Mouse (Mus musculus) heart, embryonic 13.5 days (tissue): ENCODE data around the gene B3gat2. TPM values are rescaled to one million over a fixed set of nuclear protein-coding genes. Genes with fewer than 3 reads are reported as not detected.

Experiments
- ATAC-seq: fragments of 200-750 bp; cut with Nextera tagmentation; 2 replicates; pipeline ENCODE4 v1.8.0; 2017; ENCODE audit warnings: moderate TSS enrichment; ENCODE audit not compliant: insufficient number of reproducible peaks, low FRiP score, low TSS enrichment; ENCODE audit errors: extremely low read depth
- H3K27ac ChIP-seq: fragments of 300-500 bp; sonication (generic); replicated peaks from 2 replicates; pipeline ENCODE4 v1.5.1; 2015; ENCODE audit warnings: moderate library complexity, mild to moderate bottlenecking, inconsistent platforms
- H3K27me3 ChIP-seq: fragments of 300-500 bp; sonication (generic); replicated peaks from 2 replicates; pipeline ENCODE4 v1.6.1; 2015; ENCODE audit warnings: mild to moderate bottlenecking, inconsistent platforms
- H3K36me3 ChIP-seq: fragments of 300-500 bp; sonication (generic); 2 replicates; pipeline ENCODE4 v1.6.1; 2015; ENCODE audit warnings: mild to moderate bottlenecking, inconsistent platforms
- H3K4me1 ChIP-seq: fragments of 300-500 bp; sonication (generic); 2 replicates; pipeline ENCODE4 v1.6.1; 2015; ENCODE audit warnings: inconsistent platforms
- H3K4me2 ChIP-seq: fragments of 300-500 bp; sonication (generic); 2 replicates; pipeline ENCODE4 v1.6.1; 2015; ENCODE audit warnings: inconsistent platforms, mild to moderate bottlenecking, moderate library complexity
- H3K4me3 ChIP-seq: fragments of 300-500 bp; sonication (generic); 2 replicates; pipeline ENCODE4 v1.5.1; 2015; ENCODE audit warnings: moderate library complexity, mild to moderate bottlenecking, inconsistent platforms
- H3K9ac ChIP-seq: fragments of 300-500 bp; sonication (generic); 2 replicates; pipeline ENCODE4 v1.6.1; 2015; ENCODE audit warnings: inconsistent platforms, mild to moderate bottlenecking, moderate library complexity
- H3K9me3 ChIP-seq: fragments of 300-500 bp; sonication (generic); 2 replicates; pipeline ENCODE4 v1.6.1; 2016; ENCODE audit warnings: inconsistent platforms
- WGBS: fragments of 180-500 bp; shearing (Covaris S2); methylation state at CpG from one replicate; pipeline ENCODE4 v1.1.7; 2015; ENCODE audit warnings: mixed read lengths; 5-methylcytosine and 5-hydroxymethylcytosine counted together
- polyA plus RNA-seq: library from polyadenylated mRNA; unstranded; fragments of >200 nt; fragmentation: Nextera tagmentation; extraction: Ambion mirVana; gene quantifications from 2 replicates; pipeline ENCODE4 v1.2.1, GENCODE M21; 2015

The B3gat2 gene
- polyA plus RNA-seq, 1 experiment from 2014 or later = 0.41 TPM

DNA sequence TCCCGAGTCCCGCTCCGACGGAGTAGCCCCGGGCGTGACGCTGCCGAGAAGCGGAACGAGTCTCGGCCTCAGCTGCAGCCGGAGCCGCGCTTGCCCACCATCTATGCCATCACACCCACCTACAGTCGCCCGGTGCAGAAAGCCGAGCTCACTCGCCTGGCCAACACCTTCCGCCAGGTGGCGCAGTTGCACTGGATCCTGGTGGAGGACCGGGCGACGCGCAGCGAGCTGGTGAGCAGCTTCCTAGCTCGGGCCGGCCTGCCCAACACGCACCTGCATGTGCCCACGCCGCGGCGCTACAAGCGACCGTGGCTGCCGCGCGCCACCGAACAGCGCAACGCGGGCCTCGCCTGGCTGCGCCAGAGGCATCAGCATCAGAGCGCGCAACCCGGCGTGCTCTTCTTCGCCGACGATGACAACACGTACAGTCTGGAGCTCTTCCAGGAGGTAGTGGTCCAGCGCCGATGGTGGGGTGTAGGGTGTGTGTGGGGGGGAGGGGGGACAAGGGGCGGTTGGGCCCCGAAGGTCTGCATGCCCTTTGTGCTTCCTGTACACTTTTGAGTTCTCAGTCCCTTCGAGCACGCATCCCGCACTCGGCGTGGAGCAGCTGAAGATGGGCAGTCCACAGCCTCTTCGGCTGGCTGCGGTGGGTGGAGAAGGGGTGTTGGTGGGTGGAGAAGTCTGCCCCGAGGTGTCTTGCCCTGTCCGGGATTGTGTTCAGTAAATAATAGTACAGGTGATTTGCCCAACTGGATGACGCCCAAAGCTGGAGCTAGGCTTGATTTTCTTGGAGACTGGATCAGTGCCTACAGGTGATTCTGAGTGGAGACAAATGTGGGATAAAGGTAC, 1.5 kb downstream of the B3gat2 start:
- Histone ChIP-seq H3K4me1 (peaks cover 18% of the 10 kb centered on the region), H3K27me3 (peaks cover 82% of the 10 kb centered on the region), H3K9me3 (no peaks in the 10 kb centered on the region), H3K9ac (peak overlapping the region; percentile 70), H3K36me3 (no peaks in the 10 kb centered on the region), H3K4me2 (peak overlapping the region; percentile 99), H3K27ac (no peak overlapping the region), H3K4me3 (peak overlapping the region; percentile 69)
- ATAC-seq = peak; percentile 67; the same call in 1 of the 2 replicates
- under 1% methylated on average over 64 of the region's 65 CpGs for WGBS

DNA sequence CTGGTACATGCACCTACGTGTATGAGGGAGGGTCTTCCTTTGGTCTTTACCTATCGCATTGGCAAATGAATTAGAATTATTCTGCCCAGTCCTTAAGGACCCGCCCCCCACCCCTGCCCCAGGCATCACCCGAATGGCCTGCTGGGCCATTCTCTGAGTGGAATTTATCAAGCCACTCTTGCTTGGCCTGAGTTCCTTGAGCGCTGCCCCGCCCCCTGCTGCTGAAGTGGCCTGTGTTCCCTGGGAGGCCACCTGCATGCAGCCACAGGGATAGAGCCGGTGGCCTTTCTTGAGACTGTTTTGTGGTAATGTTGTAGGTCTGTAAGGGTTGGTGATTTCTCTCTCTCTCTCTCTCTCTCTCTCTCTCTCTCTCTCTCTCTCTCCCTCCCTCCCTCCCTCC, 2.2 kb downstream of the B3gat2 start:
- Histone ChIP-seq H3K4me2 (peak overlapping the region; percentile 99; the same call in 1 of the 2 replicates), H3K4me3 (peak overlapping the region; percentile 69; the same call in 1 of the 2 replicates), H3K9me3 (no peaks in the 10 kb centered on the region), H3K9ac (no peak overlapping the region), H3K27me3 (peaks cover 75% of the 10 kb centered on the region), H3K4me1 (peaks cover 18% of the 10 kb centered on the region), H3K27ac (no peak overlapping the region), H3K36me3 (no peaks in the 10 kb centered on the region)
- 8% methylated on average over 7 of the region's 7 CpGs for WGBS
- no peak for ATAC-seq

DNA sequence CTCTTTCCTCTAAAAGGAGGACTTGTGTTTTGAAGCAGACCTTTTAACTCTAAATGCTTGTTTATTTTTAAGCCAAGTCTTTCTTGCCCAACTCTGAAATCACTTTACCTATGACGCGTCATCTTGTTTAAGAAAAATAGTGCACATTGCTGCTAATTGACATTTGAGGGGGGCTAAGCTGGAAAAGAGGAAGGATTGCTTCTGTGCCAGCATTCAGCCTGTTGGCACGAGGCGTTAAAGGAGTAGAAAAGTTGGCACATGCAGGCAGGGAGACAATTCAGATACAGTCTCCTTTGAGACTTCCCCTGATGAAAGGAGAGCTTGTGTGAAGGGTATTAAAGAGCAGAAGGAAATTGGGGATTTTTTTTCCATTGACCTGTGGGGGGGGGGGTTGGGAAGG, 3.2 kb downstream of the B3gat2 start:
- H3K27me3 ChIP-seq = peaks cover 65% of the 10 kb centered on the region
- WGBS = 68% methylated on average over 4 of the region's 4 CpGs
- no peaks in the 10 kb centered on the region for H3K36me3 ChIP-seq
- H3K4me2 ChIP-seq = no peak overlapping the region
- no peaks in the 10 kb centered on the region for H3K9me3 ChIP-seq
- no peak overlapping the region for H3K4me3 ChIP-seq
- H3K27ac ChIP-seq = no peak overlapping the region
- H3K9ac ChIP-seq = no peak overlapping the region
- H3K4me1 ChIP-seq = peaks cover 18% of the 10 kb centered on the region
- ATAC-seq = no peak

DNA sequence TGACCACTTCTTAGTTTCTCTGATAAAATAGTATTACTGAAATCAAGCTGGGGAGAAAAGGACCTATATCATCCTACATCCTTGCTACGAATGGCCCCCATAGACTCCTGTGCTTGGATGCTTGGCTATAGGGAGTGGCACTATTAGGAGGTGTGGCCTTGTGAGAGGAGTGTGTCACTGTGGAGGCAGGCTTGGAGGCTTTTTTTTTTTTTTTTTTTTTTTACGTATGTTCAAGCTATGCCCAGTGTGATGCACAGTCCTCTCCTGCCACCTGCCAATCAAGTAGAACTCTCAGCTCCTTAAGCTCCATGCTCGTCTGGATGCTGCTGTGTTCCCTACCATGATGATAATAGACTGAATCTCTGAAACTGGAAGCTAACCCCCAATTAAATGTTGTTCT, 11.5 kb downstream of the B3gat2 start:
- H3K27ac ChIP-seq = no peak overlapping the region
- no peak overlapping the region for H3K4me2 ChIP-seq
- no peak overlapping the region for H3K9ac ChIP-seq
- 62% methylated on average over 2 of the region's 3 CpGs for WGBS
- peaks cover 11% of the 10 kb centered on the region; the same call in 1 of the 2 replicates for H3K27me3 ChIP-seq
- H3K4me3 ChIP-seq = no peak overlapping the region
- H3K4me1 ChIP-seq = no peaks in the 10 kb centered on the region
- no peaks in the 10 kb centered on the region for H3K9me3 ChIP-seq
- H3K36me3 ChIP-seq = no peaks in the 10 kb centered on the region
- ATAC-seq = no peak

DNA sequence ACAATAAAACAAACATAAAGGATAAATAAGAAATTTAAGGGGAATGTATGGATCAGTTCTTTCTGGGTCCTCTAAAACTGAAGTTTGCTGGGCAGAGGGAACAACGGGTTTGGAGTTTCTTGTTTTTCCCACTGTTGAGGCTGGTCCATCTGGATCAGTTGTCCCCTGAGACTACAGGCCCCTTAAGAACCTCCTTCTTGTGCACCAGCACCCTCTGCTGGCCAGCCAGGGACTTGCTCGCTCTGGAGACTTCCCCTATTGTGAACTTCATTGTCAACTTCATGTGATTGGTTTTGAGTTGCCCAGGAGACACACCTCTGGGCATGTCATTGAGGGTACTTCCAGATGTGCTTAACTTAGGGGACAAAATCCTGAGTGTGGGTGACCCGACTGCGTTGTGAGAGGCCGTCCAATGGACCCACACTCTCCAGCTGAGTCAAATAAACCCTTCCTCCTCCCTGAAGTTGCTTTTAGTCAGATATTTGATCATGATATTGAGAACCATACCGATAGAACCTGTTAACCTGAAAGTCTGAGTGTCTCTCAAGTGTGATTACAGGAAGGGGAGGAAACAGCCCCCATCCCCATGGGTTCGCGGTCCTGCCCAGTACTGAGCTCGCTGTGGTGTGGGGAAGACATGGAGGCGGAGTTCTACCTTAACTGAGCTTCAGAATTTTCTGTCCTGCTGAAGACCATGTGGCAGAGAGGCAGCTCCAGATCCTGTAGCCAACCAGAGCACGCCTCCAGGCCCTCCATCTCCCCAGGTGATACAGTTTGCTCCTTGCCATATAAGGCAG, 31.4 kb downstream of the B3gat2 start:
- Histone ChIP-seq H3K27me3 (peaks cover 22% of the 10 kb centered on the region; the same call in 1 of the 2 replicates), H3K4me3 (no peak overlapping the region), H3K4me1 (no peaks in the 10 kb centered on the region), H3K27ac (no peak overlapping the region), H3K36me3 (no peaks in the 10 kb centered on the region), H3K9me3 (no peaks in the 10 kb centered on the region), H3K9ac (no peak overlapping the region), H3K4me2 (no peak overlapping the region)
- ATAC-seq = no peak
- WGBS = 40% methylated on average over 11 of the region's 11 CpGs

DNA sequence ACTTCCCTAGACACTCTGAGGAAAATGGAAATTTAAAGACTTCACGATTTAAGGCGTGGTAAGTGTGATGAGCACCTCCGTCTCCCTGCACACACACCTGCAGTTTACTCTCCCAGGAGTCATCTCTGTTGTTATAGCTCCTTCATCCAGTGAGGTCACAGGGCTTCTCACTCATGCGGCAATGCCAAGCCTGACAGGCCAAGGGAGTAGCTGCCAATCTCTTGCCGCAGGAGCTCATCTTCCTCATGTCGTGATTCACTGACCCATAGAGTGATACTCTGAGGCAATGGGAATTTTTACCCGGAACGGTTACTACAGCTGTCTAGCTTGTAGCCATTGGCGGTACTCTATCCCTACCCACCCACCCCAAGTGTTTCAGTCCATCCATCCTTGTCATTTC, 36.8 kb downstream of the B3gat2 start:
- Histone ChIP-seq H3K27ac (no peak overlapping the region), H3K9ac (no peak overlapping the region), H3K4me1 (no peaks in the 10 kb centered on the region), H3K4me2 (no peak overlapping the region), H3K9me3 (no peaks in the 10 kb centered on the region), H3K36me3 (no peaks in the 10 kb centered on the region), H3K4me3 (no peak overlapping the region), H3K27me3 (peaks cover 22% of the 10 kb centered on the region; the same call in 1 of the 2 replicates)
- 83% methylated on average over 9 of the region's 9 CpGs for WGBS
- no peak for ATAC-seq

DNA sequence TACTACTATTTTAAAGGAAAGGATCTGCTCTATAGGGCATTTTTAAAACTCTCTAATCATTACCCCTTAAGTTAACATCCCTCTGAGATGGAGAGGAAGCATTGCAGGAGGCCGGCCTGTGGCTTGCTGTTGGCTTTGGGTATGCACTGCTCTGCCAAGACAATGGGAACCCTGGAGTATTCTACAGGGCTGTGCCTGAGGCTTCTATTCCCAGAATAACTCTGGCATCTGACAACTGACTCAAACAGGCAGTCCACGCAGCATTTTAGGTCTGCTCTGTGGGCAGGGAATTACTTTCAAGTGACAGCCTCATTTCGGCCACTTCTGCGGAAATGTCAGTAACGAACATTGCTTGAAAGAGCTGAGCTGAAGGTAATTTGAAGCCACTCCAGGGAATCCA, 60.1 kb downstream of the B3gat2 start:
- Histone ChIP-seq H3K36me3 (no peaks in the 10 kb centered on the region), H3K4me3 (no peak overlapping the region), H3K4me1 (no peaks in the 10 kb centered on the region), H3K9me3 (no peaks in the 10 kb centered on the region), H3K27me3 (no peaks in the 10 kb centered on the region), H3K4me2 (no peak overlapping the region), H3K27ac (no peak overlapping the region), H3K9ac (no peak overlapping the region)
- WGBS = 63% methylated on average over 5 of the region's 5 CpGs
- ATAC-seq = no peak

DNA sequence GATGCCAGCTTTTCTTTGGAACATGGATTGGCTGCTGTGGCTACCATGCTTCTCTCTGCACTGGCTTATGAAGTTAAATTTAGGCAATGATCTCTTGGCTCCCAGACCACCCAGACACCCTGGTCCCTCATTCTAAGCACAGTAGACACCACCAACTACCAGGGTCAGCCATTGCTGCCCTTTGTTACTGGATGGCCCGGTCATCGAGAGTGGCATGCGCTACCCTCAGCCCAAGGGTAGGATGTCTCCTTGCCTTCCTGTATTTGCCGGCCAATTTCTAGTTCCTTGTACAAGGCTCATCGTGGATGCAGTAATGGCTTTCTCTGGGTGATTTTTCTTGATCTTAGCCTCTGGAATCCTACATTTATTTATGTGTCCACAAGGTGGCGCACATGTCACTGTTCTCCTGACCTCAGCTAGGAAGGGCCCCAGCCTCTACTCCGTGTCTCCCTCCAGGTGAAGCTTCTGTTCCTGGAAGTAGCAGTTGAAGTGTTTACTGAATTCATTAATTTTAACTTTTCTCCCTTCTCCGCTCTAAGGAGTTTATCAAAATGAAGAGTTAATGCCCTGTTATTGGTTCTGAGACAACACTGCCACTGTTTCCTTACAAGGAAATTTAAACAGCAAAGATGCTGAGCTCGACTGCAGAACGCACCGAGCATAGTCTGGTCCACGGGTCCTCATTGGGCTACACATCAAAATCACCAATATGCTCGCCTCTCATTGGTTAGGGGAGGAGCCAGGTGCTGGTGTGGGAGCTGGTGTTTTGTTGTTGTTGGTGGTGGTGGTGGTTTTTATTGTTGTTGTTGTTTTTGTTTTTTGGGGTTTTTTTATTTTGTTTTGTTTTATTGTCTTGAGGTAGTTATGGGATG, 65.6 kb downstream of the B3gat2 start:
- Histone ChIP-seq H3K9ac (no peak overlapping the region), H3K4me3 (no peak overlapping the region), H3K36me3 (no peaks in the 10 kb centered on the region), H3K4me2 (no peak overlapping the region), H3K27me3 (no peaks in the 10 kb centered on the region), H3K9me3 (no peaks in the 10 kb centered on the region), H3K4me1 (no peaks in the 10 kb centered on the region), H3K27ac (no peak overlapping the region)
- WGBS = 38% methylated on average over 13 of the region's 13 CpGs
- ATAC-seq = no peak

DNA sequence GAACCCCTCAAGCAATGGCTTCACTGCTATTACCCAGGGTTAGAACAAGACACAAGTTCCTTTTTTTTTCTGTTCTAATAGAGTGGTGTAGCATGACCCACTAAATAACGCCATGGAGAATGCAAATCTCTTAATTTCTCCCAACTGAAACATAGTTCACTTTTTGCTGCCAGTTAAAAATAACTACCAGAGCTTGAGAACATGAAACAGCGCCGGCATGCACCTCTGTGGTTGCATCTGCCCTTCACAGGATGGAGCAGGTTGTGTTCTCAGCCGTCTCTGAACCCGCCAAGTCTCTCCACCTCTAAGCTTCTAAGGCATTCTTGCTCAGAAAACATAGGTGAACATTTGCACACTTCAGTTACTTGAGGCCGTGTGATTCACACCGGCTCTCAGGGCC, 72.7 kb downstream of the B3gat2 start:
- no peak overlapping the region for H3K9ac ChIP-seq
- H3K4me1 ChIP-seq = no peaks in the 10 kb centered on the region
- H3K4me3 ChIP-seq = no peak overlapping the region
- no peak for ATAC-seq
- H3K27me3 ChIP-seq = no peaks in the 10 kb centered on the region
- no peak overlapping the region for H3K4me2 ChIP-seq
- no peaks in the 10 kb centered on the region for H3K9me3 ChIP-seq
- peaks cover 4% of the 10 kb centered on the region for H3K36me3 ChIP-seq
- WGBS = 80% methylated on average over 7 of the region's 7 CpGs
- H3K27ac ChIP-seq = no peak overlapping the region

DNA sequence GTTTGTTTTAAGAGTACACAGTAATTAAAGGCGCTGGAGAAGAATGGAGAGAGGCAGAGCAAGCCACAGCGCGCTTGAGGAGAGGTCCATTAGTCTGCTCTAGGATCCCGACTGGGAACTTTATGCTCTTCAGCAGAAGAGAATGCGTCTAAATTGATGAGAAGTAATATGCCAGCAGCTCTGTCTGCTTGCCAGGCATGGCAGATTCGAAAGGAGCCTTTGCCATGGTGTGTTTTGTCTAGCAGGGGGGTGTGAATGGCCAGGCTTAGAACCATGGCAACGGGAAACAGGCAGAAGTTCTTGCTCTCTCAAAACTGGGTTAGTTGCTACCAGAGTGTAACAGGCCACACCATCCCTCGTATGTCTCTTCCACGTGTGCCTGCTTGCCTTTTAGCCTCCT, 73.3 kb downstream of the B3gat2 start:
- 77% methylated on average over 9 of the region's 9 CpGs for WGBS
- H3K4me3 ChIP-seq = no peak overlapping the region
- H3K9ac ChIP-seq = no peak overlapping the region
- H3K9me3 ChIP-seq = no peaks in the 10 kb centered on the region
- no peak overlapping the region for H3K4me2 ChIP-seq
- H3K36me3 ChIP-seq = peaks cover 10% of the 10 kb centered on the region
- H3K27me3 ChIP-seq = no peaks in the 10 kb centered on the region
- ATAC-seq = no peak
- no peak overlapping the region for H3K27ac ChIP-seq
- no peaks in the 10 kb centered on the region for H3K4me1 ChIP-seq

DNA sequence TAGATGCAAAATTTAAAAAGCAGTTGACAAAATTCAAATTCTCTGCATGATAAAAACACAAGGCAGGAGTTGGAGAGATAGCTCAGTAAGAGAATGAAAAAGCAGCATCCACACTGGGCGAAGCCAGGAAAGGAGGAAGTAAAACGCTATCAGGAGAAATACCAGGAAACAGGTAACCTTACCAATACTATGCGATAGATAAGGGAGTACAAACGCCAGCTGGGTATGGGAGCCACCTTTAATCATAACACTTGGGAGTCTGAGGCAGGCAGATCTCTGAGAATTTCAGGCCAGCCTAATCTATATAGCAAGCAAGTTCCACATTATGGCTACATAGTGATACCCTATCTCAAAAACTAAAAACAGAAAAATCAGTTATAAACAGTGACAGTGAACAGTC, 75.1 kb downstream of the B3gat2 start:
- H3K27me3 ChIP-seq = no peaks in the 10 kb centered on the region
- H3K4me1 ChIP-seq = no peaks in the 10 kb centered on the region
- H3K4me2 ChIP-seq = no peak overlapping the region
- peaks cover 18% of the 10 kb centered on the region for H3K36me3 ChIP-seq
- no peak overlapping the region for H3K27ac ChIP-seq
- ATAC-seq = no peak
- H3K9me3 ChIP-seq = no peaks in the 10 kb centered on the region
- 68% methylated on average over 4 of the region's 4 CpGs for WGBS
- no peak overlapping the region for H3K4me3 ChIP-seq
- no peak overlapping the region for H3K9ac ChIP-seq
